Mouse (Mus musculus) heart, adult 2 months (tissue): ENCODE data around the gene Iyd.

Experiments used
- CTCF ChIP-seq: fragments of 200-600 bp; IDR thresholded peaks from 2 replicates; pipeline ENCODE4 v1.8.1; 2022; ENCODE audit warnings: antibody characterized with exemption, mild to moderate bottlenecking, moderate library complexity
- POLR2A ChIP-seq: fragments of 200-500 bp; IDR thresholded peaks from 2 replicates; pipeline ENCODE4 v1.6.1; 2011; ENCODE audit warnings: mild to moderate bottlenecking, low read depth, low read length, control low read depth; ENCODE audit not compliant: insufficient read depth

GRCm38 (mm10) chr10:3549384-3549783 is 9.3 kb downstream of the Iyd start:
- TF ChIP-seq CTCF (no peak), POLR2A (no peak)
